Mouse (Mus musculus): ENCODE data around the gene Evl.

DNA sequence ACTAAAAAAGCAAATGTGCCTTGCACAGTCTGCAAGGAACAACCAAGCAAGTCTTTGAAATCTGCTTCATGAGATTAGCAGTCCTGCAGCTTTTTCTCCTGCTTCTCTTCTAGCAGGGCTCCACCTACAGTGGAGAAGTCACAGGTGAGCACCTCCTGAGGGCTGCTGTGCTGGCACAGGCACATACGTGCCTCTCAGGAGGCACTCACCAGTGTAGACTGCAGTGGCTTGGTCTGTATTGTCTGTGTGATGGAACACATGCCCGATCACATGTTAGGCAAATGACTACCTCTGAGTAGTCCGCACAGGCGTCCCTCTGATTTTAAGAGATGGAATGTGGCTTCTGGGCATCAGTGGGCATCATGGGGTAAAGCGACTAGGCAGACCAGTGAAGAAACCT lies 122.6 kb downstream of the Evl start:
- no peak for TF ChIP-seq CTCF (IDR thresholded peaks at IDR 0.05; ENCODE audit: insufficient read depth, low read length)
- no peak for TF ChIP-seq POLR2A (IDR thresholded peaks at IDR 0.05; ENCODE audit: borderline replicate concordance, extremely low read depth, low read depth, low read length)

Measured in lung, adult 2 months (tissue).